Mouse (Mus musculus) adrenal gland, postnatal 36 days (tissue): Measurements from ENCODE around the gene Ptrh1. TPM values are rescaled to one million over a fixed set of nuclear protein-coding genes. Genes with fewer than 3 reads are reported as not detected.

Source experiments
- DNase-seq, 2 experiments: peaks; one replicate each; pipeline ENCODE4 v3.0.0; 2021; ENCODE audit warnings: mixed read lengths in 1 of 2
- total RNA-seq, 2 experiments: library from RNA; stranded (reverse); gene quantifications; 2 replicates each; pipeline ENCODE4 v1.2.3; 2021

The Ptrh1 gene
- total RNA-seq, 2 experiments from 2014 or later: 8.3 to 12.0 TPM

DNA sequence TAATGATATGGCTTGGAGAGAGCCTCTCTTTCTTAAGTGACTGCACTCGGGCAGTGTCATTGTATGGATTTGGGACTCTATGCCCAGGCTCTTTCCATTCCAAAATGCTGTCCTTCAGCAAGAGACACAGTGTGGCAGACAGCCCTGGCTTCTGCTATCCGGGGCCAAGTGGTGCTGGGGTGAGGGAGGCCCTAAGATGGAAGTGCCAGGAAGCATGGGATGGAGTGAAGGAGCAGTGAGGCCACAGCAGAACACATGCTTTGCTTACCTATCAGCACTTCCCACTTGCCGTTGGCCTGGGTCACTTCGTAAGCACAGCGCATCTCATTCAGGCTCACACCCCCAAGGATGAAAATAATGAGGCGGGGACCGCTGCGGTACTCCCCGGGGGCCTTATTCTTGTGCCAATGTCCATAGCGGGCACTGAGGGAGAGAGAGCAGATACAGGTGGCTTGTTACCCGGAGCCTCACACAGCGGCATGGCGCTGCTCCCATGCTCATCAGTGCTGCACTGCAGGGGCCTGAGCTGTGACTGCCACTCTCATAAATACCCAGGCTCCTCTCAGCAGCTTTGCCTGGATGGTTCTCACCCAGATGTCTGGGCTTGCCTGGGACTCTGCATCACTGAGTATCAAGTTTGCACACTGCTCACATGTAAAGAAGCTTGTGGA is 20.3 kb downstream of the Ptrh1 start:
- DNase-seq: no peak

DNA sequence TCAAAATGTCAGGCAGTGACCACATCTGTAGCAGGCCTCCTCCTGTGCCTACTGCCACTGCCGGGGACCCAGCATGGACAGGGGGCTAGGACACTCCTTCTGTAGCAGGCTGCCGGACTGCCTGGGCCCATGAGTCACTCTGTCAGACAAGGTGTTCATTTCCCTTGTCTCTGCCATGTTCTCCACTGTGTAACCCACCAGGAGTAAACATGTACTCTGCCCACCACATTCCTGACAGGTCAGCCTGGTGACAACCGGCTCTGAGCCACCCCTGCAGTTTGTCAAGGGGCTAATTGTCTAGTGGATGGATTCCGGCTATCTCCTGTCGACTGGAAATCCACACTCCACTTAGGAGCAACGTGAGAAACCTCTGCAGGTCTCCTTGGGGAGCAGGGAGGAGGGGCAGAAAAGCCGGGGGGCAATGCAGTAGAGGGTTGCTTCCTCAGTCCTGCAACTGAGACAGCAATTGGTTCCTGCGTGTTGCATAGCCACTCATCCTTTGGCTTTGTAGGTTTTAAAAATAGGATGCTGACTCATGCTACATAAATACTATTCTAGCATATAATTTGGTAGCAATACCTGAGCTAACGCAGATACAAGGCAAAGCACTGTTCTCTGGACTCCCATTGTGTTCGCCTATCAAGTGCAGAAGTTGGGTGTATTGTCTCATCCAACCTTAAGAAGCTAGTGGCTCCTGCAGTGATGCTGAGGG is 22.8 kb downstream of the Ptrh1 start:
- no peak for DNase-seq

DNA sequence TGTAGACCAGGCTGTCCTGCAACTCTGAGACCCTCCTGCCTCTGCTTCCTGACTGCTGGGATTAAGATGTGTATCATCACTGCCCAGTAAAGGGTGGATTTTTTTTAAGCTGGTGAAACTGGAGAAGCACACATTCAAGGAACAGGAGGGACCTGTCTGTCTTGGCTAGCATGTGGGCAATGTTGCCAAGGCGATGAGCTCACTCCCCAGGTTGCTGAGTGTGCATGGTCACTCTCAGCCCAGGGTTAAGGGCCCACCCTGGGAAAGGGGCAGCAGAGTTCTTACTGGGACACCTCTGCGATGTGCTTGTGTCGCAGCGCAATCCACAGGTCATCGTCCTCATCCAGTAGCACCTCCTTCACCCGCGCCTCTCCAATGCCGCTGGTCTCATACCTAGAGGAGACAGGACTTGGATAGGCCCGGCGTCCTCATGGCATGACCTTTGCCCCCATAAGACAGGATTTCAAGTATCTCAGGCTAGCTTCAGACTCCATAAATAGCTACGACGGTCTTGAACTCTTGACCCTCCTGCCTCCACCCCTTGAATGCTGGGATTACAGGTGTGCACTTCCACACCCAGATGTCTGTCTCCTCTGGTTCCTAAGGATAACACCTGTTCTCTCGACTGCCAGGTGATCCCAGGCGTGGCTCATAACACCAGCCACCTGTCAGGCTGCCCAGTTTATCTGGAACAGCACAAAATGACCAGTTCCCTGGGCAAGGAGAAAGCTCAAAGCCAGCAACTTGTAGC is 33.4 kb downstream of the Ptrh1 start:
- DNase-seq: no peak

DNA sequence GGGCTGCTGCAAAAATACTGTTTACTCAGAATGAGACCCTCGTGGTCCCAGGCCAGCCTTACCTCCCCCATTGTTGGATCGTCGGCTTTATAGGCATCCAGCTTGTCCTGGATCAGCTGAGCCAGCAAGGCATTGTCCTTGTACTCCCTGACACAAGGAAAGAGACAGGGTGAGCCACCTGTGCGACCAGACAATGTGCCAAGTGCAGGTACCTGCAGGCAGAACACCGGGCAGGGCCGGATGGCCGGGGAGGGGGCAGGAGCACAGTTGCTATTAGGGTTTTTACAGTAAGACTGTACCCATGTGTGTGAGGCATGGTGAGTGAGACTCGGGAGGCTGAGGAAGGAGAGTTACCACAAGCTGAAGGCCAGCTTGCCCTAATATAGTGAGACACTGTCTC is 36.4 kb downstream of the Ptrh1 start:
- no peak for DNase-seq

DNA sequence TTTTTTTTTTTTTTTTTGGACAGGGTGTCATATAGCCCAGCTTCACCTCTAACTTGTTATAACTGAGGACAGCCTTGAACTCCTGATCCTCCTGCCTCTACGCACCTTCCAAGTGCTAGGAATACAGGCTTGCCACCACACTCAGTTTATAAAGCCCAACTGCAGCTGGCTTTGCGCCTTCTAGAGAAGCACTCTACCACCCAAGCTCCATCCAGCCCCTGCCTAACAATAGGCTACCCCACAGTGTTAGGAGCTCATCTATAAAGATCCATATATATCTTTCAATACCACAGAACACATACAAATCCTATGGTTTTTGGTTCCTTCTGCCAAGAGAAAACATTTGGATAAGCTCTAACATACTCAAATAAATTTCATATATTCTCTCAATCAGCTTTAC is 40.9 kb downstream of the Ptrh1 start:
- DNase-seq: no peak

DNA sequence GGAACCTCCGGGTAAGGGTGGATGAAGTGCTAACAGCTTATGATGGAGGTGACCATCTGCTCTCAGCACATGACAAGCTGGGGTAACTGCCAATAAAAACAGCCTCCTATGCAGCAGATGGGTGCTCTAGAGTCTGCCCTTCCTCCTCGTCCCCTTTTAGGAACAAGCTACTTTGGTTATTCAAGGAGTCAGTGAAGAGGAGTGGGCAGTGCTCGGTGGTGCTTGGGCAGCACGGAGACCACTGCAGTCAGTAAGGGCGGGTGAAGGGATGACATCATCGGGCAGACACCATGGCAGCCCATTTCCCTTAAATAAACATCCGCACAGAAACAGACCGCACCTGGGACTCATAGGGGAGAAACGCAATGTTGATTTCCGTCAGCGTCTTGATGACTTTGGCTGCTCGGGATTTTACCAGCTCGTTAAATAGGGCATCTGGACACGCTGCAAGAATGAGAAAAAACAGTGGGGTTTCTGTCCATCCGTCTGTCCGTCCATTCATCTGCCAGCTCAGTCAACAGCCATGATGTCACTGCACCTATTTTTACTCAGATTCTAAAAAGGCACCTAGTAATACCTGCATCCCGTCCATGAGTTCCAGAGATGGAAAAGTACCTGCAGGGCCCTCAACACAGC is 41.5 kb downstream of the Ptrh1 start:
- no peak for DNase-seq

DNA sequence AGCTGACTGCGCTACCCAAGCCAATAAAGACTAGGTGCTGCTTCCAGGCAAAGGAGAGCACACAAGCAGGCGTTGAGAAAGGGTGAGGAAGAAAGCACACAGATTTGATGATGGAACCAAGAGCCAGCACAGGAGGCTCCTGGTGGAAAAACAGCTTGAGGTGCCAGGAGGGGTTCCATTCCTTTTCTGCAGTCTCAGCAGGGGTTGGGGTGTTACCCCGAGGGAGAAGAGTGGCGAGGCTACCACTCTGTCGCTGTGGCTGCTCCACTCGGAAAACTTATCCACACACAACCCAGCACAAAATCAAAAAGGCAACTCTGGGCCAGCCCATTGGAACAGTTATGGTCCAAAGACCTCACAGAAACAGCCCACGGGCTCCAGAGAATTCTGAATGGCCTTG is 42.0 kb downstream of the Ptrh1 start:
- no peak for DNase-seq

DNA sequence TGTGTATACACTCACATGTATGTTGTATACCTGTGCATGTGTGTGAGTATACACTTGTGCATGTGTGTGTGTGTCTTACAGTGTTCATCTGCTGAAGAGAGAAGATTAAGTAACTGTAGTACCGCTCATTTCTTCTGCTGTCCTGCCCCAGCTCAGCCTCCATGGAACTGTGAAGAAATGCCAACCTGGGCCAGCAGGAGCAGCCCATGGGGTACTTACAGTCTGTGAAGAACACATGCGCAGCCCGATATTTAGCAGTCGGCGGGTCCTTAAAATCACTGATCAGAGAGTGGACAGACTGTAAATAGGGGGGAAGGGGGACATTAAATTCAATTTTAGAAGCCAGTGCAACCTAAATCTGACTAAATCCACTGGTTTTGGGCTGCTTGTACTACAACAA is 42.6 kb downstream of the Ptrh1 start:
- no peak for DNase-seq

DNA sequence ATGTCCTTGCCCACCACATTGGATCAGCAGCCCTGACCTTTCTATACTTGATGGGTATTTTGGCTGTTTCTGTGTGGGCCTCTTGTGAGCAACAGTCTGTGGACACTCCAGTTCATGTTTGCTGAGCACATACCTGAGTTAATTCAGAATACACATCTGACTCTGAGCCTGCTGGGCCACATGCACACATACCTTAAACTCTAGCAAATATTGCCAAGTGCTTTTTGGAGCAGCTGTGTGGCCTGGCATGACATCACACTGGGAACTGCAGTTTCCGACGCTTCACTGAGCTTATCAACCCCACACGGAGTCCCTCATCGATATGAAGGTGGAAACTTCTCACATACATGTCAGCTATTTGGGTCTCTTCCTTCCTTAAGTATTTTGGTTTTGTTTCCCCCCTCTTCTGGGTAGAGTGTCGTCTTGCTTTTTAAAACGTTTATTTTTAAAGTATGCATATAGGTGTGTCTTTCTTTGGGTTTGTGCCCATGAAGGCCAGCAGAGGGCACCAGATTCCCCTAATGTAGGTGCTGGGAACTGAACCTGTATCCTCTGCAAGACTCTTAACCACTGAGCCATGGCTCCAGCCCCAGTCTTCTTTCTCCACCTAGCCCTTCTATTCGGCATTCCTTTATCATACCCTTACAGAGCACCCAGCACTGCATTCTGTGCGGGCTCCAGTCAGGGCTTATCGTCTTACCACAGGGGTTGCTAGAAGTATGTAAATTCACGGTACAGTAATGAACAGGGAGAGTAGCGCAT is 45.6 kb downstream of the Ptrh1 start:
- peak; percentile 55 to 57 for DNase-seq

DNA sequence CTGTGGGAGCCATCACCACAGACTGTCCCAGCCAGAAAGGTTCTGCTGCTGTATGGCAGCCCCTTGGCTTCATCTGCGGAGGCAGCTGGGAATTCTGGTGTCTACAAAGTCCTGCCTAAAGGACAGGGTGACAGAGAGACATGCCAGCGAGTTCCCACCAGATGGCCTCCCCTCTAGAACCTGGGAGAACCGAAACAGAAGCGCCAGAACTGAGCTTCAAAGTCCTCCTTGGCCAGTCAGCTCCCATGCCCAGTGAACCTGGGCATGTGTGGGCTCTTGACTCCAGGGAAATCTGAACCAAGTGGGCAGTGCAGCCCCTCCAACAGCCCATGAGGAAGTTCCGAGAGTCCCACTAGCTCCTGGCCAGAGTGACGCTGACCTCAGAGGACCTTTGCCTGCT is 47.1 kb downstream of the Ptrh1 start:
- DNase-seq: no peak

DNA sequence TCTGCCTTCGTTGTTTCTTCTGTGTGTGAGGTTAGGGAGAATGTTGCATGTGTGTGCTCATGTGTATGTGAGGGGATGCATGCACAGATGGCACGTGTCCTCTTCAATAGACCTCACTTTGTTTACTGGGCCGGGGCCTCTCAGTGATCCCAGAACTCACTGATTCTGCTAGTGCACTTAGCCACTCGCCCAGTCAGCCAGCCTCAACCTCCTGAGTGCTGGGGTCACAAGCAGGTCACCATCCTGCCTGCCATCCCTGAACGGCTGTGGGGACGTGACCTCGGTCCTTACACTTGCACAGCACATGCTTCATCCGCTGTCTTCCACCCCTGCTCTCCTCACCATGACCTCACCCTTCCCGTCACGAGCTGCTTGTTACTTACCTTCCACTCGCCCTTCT is 47.6 kb downstream of the Ptrh1 start:
- DNase-seq: no peak

DNA sequence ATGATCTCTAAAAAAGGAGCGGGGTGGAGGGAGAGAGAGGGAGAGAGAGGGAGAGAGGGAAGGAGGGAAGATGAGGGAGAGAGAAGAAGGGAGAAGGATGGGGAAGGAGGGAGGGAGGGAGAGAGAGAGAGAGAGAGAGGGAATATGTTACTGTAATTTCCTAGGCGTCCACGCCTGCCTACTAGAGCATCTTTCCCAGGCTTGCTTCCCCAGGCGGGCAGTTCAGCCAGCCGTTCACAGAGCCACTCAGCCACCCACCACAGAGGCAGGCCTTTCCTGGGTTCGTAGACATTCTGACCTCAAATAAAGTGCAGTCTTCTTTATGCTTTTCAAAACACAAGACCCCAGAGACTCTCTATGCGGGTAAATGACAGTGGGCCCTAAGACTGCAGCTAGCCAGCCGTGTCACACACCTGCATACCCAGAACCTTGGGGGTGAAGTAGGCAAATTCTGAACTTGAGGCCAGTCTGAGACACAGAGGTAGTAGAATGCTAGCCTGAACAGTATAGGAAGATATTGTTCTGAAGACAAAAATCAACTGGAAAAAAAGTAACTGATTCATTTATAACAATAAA is 48.1 kb downstream of the Ptrh1 start:
- no peak for DNase-seq

DNA sequence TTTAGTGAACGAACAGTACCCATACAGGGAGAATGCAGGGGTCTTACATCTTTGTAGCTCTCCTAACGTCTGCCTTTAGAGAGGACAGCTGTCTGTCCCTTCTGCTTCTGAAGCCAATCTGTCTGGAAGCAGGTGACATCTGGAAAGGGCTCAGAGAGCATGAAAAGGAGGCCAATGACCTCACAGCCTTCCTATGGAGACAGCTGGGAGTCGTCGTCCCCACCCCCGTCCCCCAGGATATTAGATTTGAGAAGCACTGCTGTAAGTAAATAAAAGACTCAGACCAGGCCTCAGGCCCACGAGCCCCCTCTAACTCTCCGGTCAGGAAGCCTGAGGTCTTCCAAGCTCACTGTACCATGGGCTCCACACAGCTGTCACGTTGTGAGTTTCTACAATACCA is 48.6 kb downstream of the Ptrh1 start:
- no peak for DNase-seq

DNA sequence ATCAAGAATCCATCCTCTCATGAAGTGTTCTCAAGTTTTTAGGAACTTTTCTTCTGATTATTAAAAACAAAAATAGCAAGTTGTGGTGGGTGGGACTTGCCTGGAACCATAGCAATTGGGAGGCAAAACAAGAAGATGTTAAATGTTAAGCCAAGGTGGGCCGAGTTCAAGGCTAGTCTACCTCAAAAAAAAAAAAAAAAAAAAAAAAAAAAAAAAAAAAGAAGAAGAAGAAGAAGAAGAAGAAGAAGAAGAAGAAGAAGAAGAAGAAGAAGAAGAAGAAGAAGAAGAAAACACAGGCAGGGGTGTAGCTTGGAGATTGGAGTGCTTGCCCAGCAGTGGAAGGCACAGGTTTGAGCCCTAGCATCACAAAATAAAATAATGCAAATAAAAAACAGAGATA is 49.2 kb downstream of the Ptrh1 start:
- DNase-seq: no peak

DNA sequence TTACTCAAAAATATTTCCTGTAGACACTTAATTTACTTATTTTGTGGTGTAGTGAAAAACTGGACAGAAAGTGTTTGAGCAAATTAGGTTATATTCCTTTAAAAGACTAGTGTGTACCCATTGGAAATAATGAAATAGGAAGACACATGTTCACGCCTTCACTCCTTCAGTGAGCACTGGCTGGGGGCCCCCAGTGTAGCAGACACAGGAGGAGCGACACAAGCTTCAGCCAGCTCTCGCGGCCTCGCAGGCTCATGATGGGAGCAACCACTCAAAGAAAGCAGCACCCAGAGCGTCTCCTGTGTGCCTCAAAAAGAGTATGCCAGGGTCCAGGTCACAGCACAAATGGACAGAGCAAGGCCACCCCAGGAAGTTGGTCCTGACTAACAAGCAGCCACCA is 50.2 kb downstream of the Ptrh1 start:
- DNase-seq: no peak

Other genes starting within 250 kb of the Ptrh1 start
- gene Fam102a, start 240.5 kb upstream of the Ptrh1 start, total RNA-seq: 10 to 100 TPM; 21.5 to 34.8 TPM
- gene Dpm2, start 204.9 kb upstream of the Ptrh1 start, total RNA-seq: 10 to 100 TPM; 60.5 to 61.1 TPM
- not detected for gene Pip5kl1, start 201.0 kb upstream of the Ptrh1 start, total RNA-seq
- gene 9430097D07Rik, start 200.1 kb upstream of the Ptrh1 start, total RNA-seq: not detected
- 10 to 100 TPM in 1 of 2 experiments, 1 to 10 TPM in 1; 7.9 to 11.0 TPM for gene St6galnac4, start 188.7 kb upstream of the Ptrh1 start, total RNA-seq
- gene St6galnac6, start 176.1 kb upstream of the Ptrh1 start, total RNA-seq: 10 to 100 TPM; 38.3 to 58.1 TPM
- 10 to 100 TPM; 49.4 to 50.0 TPM for gene Ak1, start 154.0 kb upstream of the Ptrh1 start, total RNA-seq
- 10 to 100 TPM; 96.0 to 97.8 TPM for gene Eng, start 129.2 kb upstream of the Ptrh1 start, total RNA-seq
- 10 to 100 TPM; 12.8 to 14.9 TPM for gene Fpgs, start 71.6 kb upstream of the Ptrh1 start, total RNA-seq
- 10 to 100 TPM; 74.7 to 76.3 TPM for gene Cdk9, start 62.7 kb upstream of the Ptrh1 start, total RNA-seq
- gene Sh2d3c, start 54.7 kb upstream of the Ptrh1 start, total RNA-seq: 10 to 100 TPM; 13.0 to 18.9 TPM
- not detected for gene 6330409D20Rik, start 34.8 kb upstream of the Ptrh1 start, total RNA-seq
- 10 to 100 TPM; 26.7 to 32.5 TPM for gene Tor2a, start 18.6 kb upstream of the Ptrh1 start, total RNA-seq
- under 1 TPM; 0.10 to 0.20 TPM for gene Ttc16, start 153 bp upstream of the Ptrh1 start, total RNA-seq
- not detected for gene Cfap157, start 8.6 kb downstream of the Ptrh1 start, total RNA-seq
- gene Stxbp1, start 71.5 kb downstream of the Ptrh1 start, total RNA-seq: 10 to 100 TPM; 21.5 to 30.6 TPM
- 10 to 100 TPM; 15.8 to 32.3 TPM for gene Fam129b, start 100.3 kb downstream of the Ptrh1 start, total RNA-seq
- 100 to 1,000 TPM; 165 to 189 TPM for gene Rpl12, start 185.8 kb downstream of the Ptrh1 start, total RNA-seq
- 10 to 100 TPM; 18.4 to 27.1 TPM for gene Lrsam1, start 185.8 kb downstream of the Ptrh1 start, total RNA-seq
- 10 to 100 TPM; 18.8 to 19.4 TPM for gene Slc2a8, start 206.3 kb downstream of the Ptrh1 start, total RNA-seq